Mouse (Mus musculus) myocyte (in vitro differentiated cells): ENCODE measurements around the gene Nrp1.

Experiments used
- E2F4 ChIP-seq: IDR thresholded peaks from one replicate; pipeline ENCODE4 v1.6.1; 2011; ENCODE audit warnings: mild to moderate bottlenecking, control low read depth, moderate library complexity; ENCODE audit not compliant: insufficient read depth
- MAX ChIP-seq: IDR thresholded peaks from one replicate; pipeline ENCODE4 v1.6.1; 2011; ENCODE audit warnings: low read depth, mild to moderate bottlenecking, control low read depth
- POLR2A ChIP-seq: IDR thresholded peaks from one replicate; pipeline ENCODE4 v1.6.1; 2011; ENCODE audit warnings: low read depth, mild to moderate bottlenecking, control low read depth, moderate library complexity; ENCODE audit not compliant: insufficient read length
- USF1 ChIP-seq: IDR thresholded peaks from one replicate; pipeline ENCODE4 v1.6.1; 2011; ENCODE audit warnings: low read depth, mild to moderate bottlenecking, control low read depth, moderate library complexity

- no peak for TF ChIP-seq POLR2A
- no peak for TF ChIP-seq E2F4
- no peak for TF ChIP-seq USF1
- TF ChIP-seq MAX, result no peak
Measured at GRCm38 (mm10) chr8:128362940-128363595, 4.7 kb downstream of the Nrp1 start.
